Mouse (Mus musculus) splenic B cell, adult 2 months (primary cell): Measurements from ENCODE around the gene Rps6ka2.
A peak's percentile ranks its signal among the peaks of the same experiment; 100 is the strongest.

Experiments used
- DNase-seq: peaks from one replicate; pipeline ENCODE4 v3.0.0-alpha.2; 2011; ENCODE audit warnings: low read depth, low spot score
- H3K27me3 ChIP-seq: 2 replicates; pipeline ENCODE4 v1.6.1; 2012; ENCODE audit warnings: mild to moderate bottlenecking, low read length, moderate library complexity, mixed read lengths; ENCODE audit not compliant: control insufficient read depth, poor library complexity, insufficient read depth, severe bottlenecking
- H3K36me3 ChIP-seq: 2 replicates; pipeline ENCODE4 v1.6.1; 2012; ENCODE audit warnings: mild to moderate bottlenecking, low read length, moderate library complexity, mixed read lengths; ENCODE audit not compliant: control insufficient read depth, poor library complexity, insufficient read depth, severe bottlenecking

Rps6ka2 gene

DNA sequence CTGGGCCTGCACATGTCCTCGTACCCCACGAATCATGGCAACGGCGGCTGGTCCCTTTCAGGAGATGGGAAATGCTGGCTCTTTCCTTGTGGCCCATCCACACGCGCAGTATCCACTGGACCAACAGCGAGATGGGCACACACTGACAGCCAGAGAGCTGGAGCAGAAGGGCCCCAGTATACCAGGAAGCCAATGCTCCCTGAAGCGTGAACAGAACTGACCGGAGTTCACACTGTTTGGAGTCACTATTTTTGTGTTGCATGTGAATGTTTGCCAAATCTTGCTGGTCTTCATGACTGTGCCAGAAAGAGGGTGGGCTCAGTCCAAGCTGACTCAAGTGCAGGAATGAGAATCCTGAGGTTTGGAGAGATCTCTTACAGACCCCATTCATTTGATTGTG lies 58.6 kb downstream of the Rps6ka2 start:
- no peak for DNase-seq
- Histone ChIP-seq H3K36me3 (no peaks in the 10 kb centered on the region), H3K27me3 (no peaks in the 10 kb centered on the region)

- Histone ChIP-seq H3K27me3 (no peaks in the 10 kb centered on the region), H3K36me3 (no peaks in the 10 kb centered on the region)
- no peak for DNase-seq
Measured at GRCm38 (mm10) chr17:7231312-7231711, 61.4 kb downstream of the Rps6ka2 start.

DNA sequence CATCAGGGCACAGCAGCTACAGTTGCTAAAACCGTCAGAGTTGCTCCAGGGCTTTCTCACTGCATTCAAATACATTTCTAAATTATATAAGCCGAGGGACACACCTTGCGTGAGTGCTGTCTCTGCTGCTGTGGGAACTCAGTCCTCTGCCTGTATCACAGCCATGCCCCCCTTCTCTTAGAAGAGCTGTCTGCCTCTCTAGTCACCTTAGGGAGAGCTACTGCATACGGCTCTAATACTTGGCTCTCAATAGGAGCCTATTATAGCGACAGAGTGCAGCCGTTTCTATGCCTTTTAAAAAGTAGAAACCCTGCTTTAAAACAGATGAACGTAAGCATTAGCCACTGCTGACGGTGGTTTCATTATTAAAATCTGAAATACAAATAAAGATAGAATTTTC lies 61.9 kb downstream of the Rps6ka2 start:
- H3K36me3 ChIP-seq, result no peaks in the 10 kb centered on the region
- no peaks in the 10 kb centered on the region for H3K27me3 ChIP-seq
- no peak for DNase-seq

GRCm38 (mm10) chr17:7232400-7232799 lies 62.5 kb downstream of the Rps6ka2 start:
- Histone ChIP-seq H3K36me3 (no peaks in the 10 kb centered on the region), H3K27me3 (no peaks in the 10 kb centered on the region)
- DNase-seq, result no peak

GRCm38 (mm10) chr17:7233197-7233596 lies 63.3 kb downstream of the Rps6ka2 start:
- no peak for DNase-seq
- Histone ChIP-seq H3K36me3 (no peaks in the 10 kb centered on the region), H3K27me3 (no peaks in the 10 kb centered on the region)

DNA sequence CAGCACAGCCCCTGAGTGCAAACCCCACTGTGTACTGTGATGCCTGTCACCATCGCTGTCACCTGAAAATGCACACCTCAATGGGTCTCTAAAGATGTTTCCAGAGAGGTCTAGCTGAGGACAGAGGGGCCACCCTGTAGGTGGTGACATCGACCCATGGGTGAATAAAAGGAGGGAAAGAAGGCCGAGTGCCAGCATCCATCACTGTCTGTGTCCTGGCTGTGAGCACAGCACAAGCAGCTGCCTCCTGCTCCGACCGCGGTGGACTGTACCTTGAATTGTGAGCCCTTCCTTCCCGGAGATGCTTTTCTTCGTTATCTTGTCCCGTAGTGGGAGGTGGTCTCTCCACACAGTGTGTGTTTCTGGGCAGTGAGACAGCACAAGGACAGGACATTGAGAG lies 67.8 kb downstream of the Rps6ka2 start:
- no peak for DNase-seq
- H3K27me3 ChIP-seq, result no peaks in the 10 kb centered on the region
- H3K36me3 ChIP-seq, result no peaks in the 10 kb centered on the region

DNA sequence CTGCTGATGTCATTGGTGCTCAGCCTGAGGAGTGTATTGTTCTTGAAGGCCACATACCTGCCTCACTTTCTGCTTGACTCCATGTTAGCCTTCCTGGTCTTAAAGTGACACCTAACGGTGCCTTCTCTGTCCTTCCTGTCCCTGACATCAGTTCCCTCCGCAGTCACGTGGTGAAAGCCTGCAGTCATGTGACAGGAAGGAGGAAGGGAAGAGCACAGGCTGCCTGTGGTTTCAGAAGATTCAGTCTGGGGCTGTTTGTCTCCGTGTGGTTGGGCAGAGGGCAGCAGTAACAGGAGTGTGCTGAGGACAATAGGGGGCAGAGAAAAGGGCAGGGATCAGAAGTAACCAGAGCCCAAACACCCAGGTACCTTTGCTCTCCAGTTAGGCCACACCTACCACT lies 68.9 kb downstream of the Rps6ka2 start:
- Histone ChIP-seq H3K36me3 (no peaks in the 10 kb centered on the region), H3K27me3 (no peaks in the 10 kb centered on the region)
- DNase-seq, result peak; percentile 6

DNA sequence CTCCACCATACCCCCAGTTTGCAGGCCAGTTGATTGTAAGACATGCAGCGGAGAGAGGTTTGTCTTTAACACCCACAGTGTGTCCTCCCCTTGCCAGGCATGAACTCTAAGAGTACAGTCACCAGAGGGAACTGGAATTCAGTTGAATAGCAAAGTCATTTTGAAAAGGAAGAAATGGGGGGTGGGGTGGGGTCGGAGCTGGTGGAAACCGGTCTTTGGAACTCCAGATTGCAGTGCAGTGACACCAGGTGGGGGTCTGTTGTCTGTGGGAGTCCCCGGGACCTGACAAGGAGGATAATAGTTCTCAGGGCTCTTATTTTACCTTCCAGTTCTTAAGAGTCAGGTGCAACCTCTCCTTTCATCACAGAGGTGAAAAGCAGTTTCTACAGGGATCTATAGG lies 70.6 kb downstream of the Rps6ka2 start:
- DNase-seq, result no peak
- no peaks in the 10 kb centered on the region for H3K27me3 ChIP-seq
- no peaks in the 10 kb centered on the region for H3K36me3 ChIP-seq

DNA sequence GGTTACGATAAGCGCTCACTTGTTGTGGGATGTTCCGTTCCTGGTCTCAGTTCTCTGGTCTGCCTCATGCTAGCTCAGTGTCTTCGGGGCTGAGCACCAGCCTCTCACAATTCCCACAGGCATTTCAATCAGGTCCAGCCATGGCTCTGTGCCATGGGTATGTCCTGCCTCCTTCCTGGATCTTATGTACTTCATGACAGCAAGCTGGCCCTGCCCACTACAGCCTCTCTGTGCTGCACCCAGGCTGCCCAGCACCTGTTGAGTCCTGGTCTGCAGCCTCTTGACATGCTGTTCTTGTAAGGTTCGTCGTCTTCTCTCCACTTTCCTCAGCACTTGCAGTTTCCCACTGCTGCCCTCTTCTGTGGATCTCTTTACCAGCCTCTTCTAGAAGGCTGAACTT lies 75.2 kb downstream of the Rps6ka2 start:
- no peaks in the 10 kb centered on the region for H3K36me3 ChIP-seq
- DNase-seq, result no peak
- no peaks in the 10 kb centered on the region for H3K27me3 ChIP-seq

- H3K36me3 ChIP-seq, result no peaks in the 10 kb centered on the region
- DNase-seq, result no peak
- no peaks in the 10 kb centered on the region for H3K27me3 ChIP-seq
Measured at GRCm38 (mm10) chr17:7246893-7247556, 77.1 kb downstream of the Rps6ka2 start.

GRCm38 (mm10) chr17:7250373-7250772 lies 80.5 kb downstream of the Rps6ka2 start:
- H3K36me3 ChIP-seq, result no peaks in the 10 kb centered on the region
- no peaks in the 10 kb centered on the region for H3K27me3 ChIP-seq
- DNase-seq, result no peak

- DNase-seq, result no peak
- Histone ChIP-seq H3K36me3 (no peaks in the 10 kb centered on the region), H3K27me3 (no peaks in the 10 kb centered on the region)
Measured at GRCm38 (mm10) chr17:7257208-7257607, 87.3 kb downstream of the Rps6ka2 start.

DNA sequence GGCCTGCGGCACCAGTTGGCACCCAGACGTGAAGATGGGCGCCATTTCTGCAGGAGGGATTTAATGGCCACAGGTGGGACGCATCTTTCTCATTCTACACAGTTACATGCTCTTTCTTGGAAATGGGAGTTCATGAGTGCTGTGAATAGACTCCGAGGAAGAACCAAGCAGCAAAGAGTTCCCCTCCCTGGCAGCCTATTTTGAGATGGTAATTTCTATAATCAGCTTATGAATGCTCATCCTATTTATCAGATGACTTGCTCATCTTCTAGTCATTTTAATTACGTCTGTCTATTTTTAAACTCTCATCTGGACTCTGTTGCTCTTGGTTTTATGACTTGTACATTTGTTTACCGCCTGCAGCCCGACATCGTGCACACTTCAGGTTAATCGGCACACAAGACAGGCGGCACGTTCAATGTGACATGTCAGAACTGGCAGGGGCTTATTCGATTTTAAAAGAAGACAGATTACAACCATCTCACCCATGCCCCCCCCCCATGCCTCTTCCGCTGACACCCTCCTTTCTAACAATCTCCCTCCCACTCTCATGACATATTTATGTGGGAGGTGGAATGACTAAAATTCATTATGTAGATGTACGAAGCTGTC lies 88.9 kb downstream of the Rps6ka2 start:
- H3K36me3 ChIP-seq, result no peaks in the 10 kb centered on the region
- DNase-seq, result no peak
- no peaks in the 10 kb centered on the region for H3K27me3 ChIP-seq

DNA sequence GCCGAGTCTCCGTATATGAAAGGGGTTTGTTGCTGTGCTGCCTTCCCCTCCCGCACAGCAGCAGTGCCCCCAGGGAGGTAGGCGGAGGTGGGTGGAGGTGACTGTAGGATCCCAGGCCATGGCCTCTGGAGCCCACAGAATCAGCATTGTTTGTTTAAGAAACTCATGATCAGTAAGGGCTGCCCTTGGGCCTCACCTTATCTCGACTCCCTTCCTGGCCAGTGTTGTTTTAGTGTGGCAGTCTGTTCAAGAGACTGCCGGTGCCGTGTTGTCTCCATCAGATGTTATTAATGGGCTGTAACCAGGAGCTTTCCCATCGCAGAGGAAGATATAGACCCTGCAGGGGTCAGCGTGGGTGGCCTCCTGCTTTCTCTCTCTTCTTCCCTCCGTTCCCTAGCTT lies 90.4 kb downstream of the Rps6ka2 start:
- Histone ChIP-seq H3K27me3 (no peaks in the 10 kb centered on the region), H3K36me3 (no peaks in the 10 kb centered on the region)
- no peak for DNase-seq

DNA sequence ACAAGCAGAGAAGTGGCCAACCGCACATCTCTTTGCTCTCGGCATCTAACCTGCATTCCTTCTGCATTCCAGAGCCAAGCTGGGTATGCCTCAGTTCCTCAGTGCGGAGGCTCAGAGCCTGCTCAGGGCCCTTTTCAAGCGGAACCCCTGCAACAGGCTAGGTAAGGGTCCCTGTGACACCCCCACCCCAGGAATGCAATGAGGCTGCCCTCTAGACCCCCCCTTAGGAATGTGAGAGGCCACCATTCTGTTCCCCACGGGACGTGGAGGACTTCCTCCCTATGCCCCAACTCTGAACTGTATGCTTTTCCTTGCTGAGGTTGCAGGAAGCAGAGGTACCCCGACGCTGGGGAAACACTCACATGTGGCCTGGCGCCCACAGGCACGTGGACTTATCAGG lies 92.1 kb downstream of the Rps6ka2 start:
- no peak for DNase-seq
- no peaks in the 10 kb centered on the region for H3K27me3 ChIP-seq
- H3K36me3 ChIP-seq, result no peaks in the 10 kb centered on the region

- no peaks in the 10 kb centered on the region for H3K36me3 ChIP-seq
- no peaks in the 10 kb centered on the region for H3K27me3 ChIP-seq
- no peak for DNase-seq
Measured at GRCm38 (mm10) chr17:7262620-7263019, 92.7 kb downstream of the Rps6ka2 start.
